Mouse (Mus musculus): ENCODE results near the gene Lrg1. TPM values are rescaled to one million over a fixed set of nuclear protein-coding genes. Genes with fewer than 3 reads are reported as not detected.

Gene Lrg1
- total and polyA plus RNA-seq, 3 experiments: not detected

GRCm38 (mm10) chr17:56077523-56077922 lies 44.3 kb downstream of the Lrg1 start:
- TF ChIP-seq POLR2AphosphoS5 (IDR thresholded peaks at IDR 0.05; ENCODE audit: insufficient replicate concordance, low read depth, low read length): no peak
- TF ChIP-seq TAL1 (conservative IDR thresholded peaks at IDR 0.05; ENCODE audit: low read depth, low read length): no peak
- TF ChIP-seq GATA2 (IDR thresholded peaks at IDR 0.05; ENCODE audit: borderline replicate concordance, low read depth, low read length): no peak
- no peak for TF ChIP-seq GATA1 (IDR thresholded peaks at IDR 0.05; ENCODE audit: borderline replicate concordance, low read length)
- peaks cover 62% of the 10 kb centered on the region for H3K4me1 ChIP-seq (ENCODE audit: insufficient read depth, low read depth, low read length)
- ATAC-seq (ENCODE audit: extremely low read depth, insufficient number of reproducible peaks, low FRiP score, poor library complexity, severe bottlenecking) (no peak), DNase-seq (ENCODE audit: low spot score) (no peak)
- peaks cover 32% of the 10 kb centered on the region for H3K36me3 ChIP-seq (replicated peaks)
- H3K27me3 ChIP-seq (ENCODE audit: insufficient read depth, low read length): no peaks in the 10 kb centered on the region
- no peak overlapping the region for H3K4me3 ChIP-seq (ENCODE audit: low read depth, low read length)
- no peaks in the 10 kb centered on the region for H3K9me3 ChIP-seq (replicated peaks)

GRCm38 (mm10) chr17:56074827-56075208 lies 47.0 kb downstream of the Lrg1 start, which contains the start of gene Ubxn6:
TSS of gene Ubxn6 (minus strand) at chr17:56075028.
- Histone ChIP-seq H3K27me3 (ENCODE audit: insufficient read depth, low read length) (no peaks in the 10 kb centered on the region), H3K4me1 (ENCODE audit: insufficient read depth, low read depth, low read length) (peaks cover 39% of the 10 kb centered on the region), H3K36me3 (replicated peaks) (peaks cover 40% of the 10 kb centered on the region), H3K4me3 (ENCODE audit: low read depth, low read length) (peak within 1 kb of the TSS; percentile 75), H3K9me3 (replicated peaks) (no peaks in the 10 kb centered on the region)
- TF ChIP-seq GATA2 (IDR thresholded peaks at IDR 0.05; ENCODE audit: borderline replicate concordance, low read depth, low read length) (no peak), CTCF (IDR thresholded peaks at IDR 0.05; ENCODE audit: low read depth, low read length) (no peak), GATA1 (IDR thresholded peaks at IDR 0.05; ENCODE audit: borderline replicate concordance, low read length) (no peak), TAL1 (conservative IDR thresholded peaks at IDR 0.05; ENCODE audit: low read depth, low read length) (no peak), POLR2AphosphoS5 (IDR thresholded peaks at IDR 0.05; ENCODE audit: insufficient replicate concordance, low read depth, low read length) (no peak)
- 0 out of 2 replicates have a peak, but pooled peaks have one; percentile 5 for ATAC-seq (ENCODE audit: extremely low read depth, insufficient number of reproducible peaks, low FRiP score, poor library complexity, severe bottlenecking)
- DNase-seq (ENCODE audit: low spot score): peak; percentile 88

GRCm38 (mm10) chr17:56074097-56074826 lies 47.5 kb downstream of the Lrg1 start:
- Histone ChIP-seq H3K36me3 (replicated peaks) (peaks cover 46% of the 10 kb centered on the region), H3K4me1 (ENCODE audit: insufficient read depth, low read depth, low read length) (peaks cover 42% of the 10 kb centered on the region), H3K4me3 (ENCODE audit: low read depth, low read length) (peak overlapping the region; percentile 75), H3K9me3 (replicated peaks) (no peaks in the 10 kb centered on the region), H3K27me3 (ENCODE audit: insufficient read depth, low read length) (no peaks in the 10 kb centered on the region)
- ATAC-seq (ENCODE audit: extremely low read depth, insufficient number of reproducible peaks, low FRiP score, poor library complexity, severe bottlenecking) (peak; percentile 12; the same call in 1 of the 2 replicates), DNase-seq (ENCODE audit: low spot score) (peak; percentile 82)
- TF ChIP-seq GATA1 (IDR thresholded peaks at IDR 0.05; ENCODE audit: borderline replicate concordance, low read length) (no peak), POLR2AphosphoS5 (IDR thresholded peaks at IDR 0.05; ENCODE audit: insufficient replicate concordance, low read depth, low read length) (no peak), GATA2 (IDR thresholded peaks at IDR 0.05; ENCODE audit: borderline replicate concordance, low read depth, low read length) (no peak), TAL1 (conservative IDR thresholded peaks at IDR 0.05; ENCODE audit: low read depth, low read length) (no peak), CTCF (IDR thresholded peaks at IDR 0.05; ENCODE audit: low read depth, low read length) (no peak)

GRCm38 (mm10) chr17:56072243-56072642 lies 49.6 kb downstream of the Lrg1 start:
- ATAC-seq (ENCODE audit: extremely low read depth, insufficient number of reproducible peaks, low FRiP score, poor library complexity, severe bottlenecking) (no peak), DNase-seq (ENCODE audit: low spot score) (no peak)
- Histone ChIP-seq H3K4me1 (ENCODE audit: insufficient read depth, low read depth, low read length) (peaks cover 33% of the 10 kb centered on the region), H3K27me3 (ENCODE audit: insufficient read depth, low read length) (no peaks in the 10 kb centered on the region), H3K36me3 (replicated peaks) (peaks cover 66% of the 10 kb centered on the region), H3K9me3 (replicated peaks) (no peaks in the 10 kb centered on the region), H3K4me3 (ENCODE audit: low read depth, low read length) (no peak overlapping the region)
- peak; percentile 61; the same call in 1 of the 2 replicates for TF ChIP-seq POLR2AphosphoS5 (IDR thresholded peaks at IDR 0.05; ENCODE audit: insufficient replicate concordance, low read depth, low read length)
- TF ChIP-seq TAL1 (conservative IDR thresholded peaks at IDR 0.05; ENCODE audit: low read depth, low read length): no peak

- Histone ChIP-seq H3K4me3 (ENCODE audit: low read depth, low read length) (no peak overlapping the region), H3K9me3 (replicated peaks) (no peaks in the 10 kb centered on the region), H3K4me1 (ENCODE audit: insufficient read depth, low read depth, low read length) (peaks cover 33% of the 10 kb centered on the region), H3K36me3 (replicated peaks) (peaks cover 77% of the 10 kb centered on the region), H3K27me3 (ENCODE audit: insufficient read depth, low read length) (no peaks in the 10 kb centered on the region)
- DNase-seq (ENCODE audit: low spot score): no peak
- TF ChIP-seq CTCF (IDR thresholded peaks at IDR 0.05; ENCODE audit: low read depth, low read length): no peak
- no peak for TF ChIP-seq TAL1 (conservative IDR thresholded peaks at IDR 0.05; ENCODE audit: low read depth, low read length)
- no peak for TF ChIP-seq GATA2 (IDR thresholded peaks at IDR 0.05; ENCODE audit: borderline replicate concordance, low read depth, low read length)
- TF ChIP-seq GATA1 (IDR thresholded peaks at IDR 0.05; ENCODE audit: borderline replicate concordance, low read length): no peak
- no peak for TF ChIP-seq POLR2AphosphoS5 (IDR thresholded peaks at IDR 0.05; ENCODE audit: insufficient replicate concordance, low read depth, low read length)
- no peak for ATAC-seq (ENCODE audit: extremely low read depth, insufficient number of reproducible peaks, low FRiP score, poor library complexity, severe bottlenecking)
Observed at GRCm38 (mm10) chr17:56071126-56071525, 50.7 kb downstream of the Lrg1 start.

Other genes with a start within 250 kb of the Lrg1 start
Only the 20 nearest of the 25 such genes appear.
- 2.2 and 4.2 TPM in 2 replicates for gene Zfp119b, start 172.5 kb downstream of the Lrg1 start, total RNA-seq (2014; fragmentation: Nextera tagmentation)
- 7.8 and 10.0 TPM in 2 replicates for gene Zfp119b, start 172.5 kb downstream of the Lrg1 start, total RNA-seq (2017)
- gene Zfp119b, start 172.5 kb downstream of the Lrg1 start, polyA plus RNA-seq (2012): 0.22 and 0.39 TPM in 2 replicates
- 0.63 and 0.98 TPM in 2 replicates for gene Ebi3, start 169.4 kb downstream of the Lrg1 start, total RNA-seq (2014; fragmentation: Nextera tagmentation)
- 1.6 and 2.0 TPM in 2 replicates for gene Ebi3, start 169.4 kb downstream of the Lrg1 start, total RNA-seq (2017)
- 2.5 and 2.6 TPM in 2 replicates for gene Ebi3, start 169.4 kb downstream of the Lrg1 start, polyA plus RNA-seq (2012)
- gene Yju2, start 162.9 kb downstream of the Lrg1 start, total RNA-seq (2014; fragmentation: Nextera tagmentation): 8.3 and 12.6 TPM in 2 replicates
- gene Yju2, start 162.9 kb downstream of the Lrg1 start, total RNA-seq (2017): 16.7 and 18.1 TPM in 2 replicates
- 27.8 and 33.5 TPM in 2 replicates for gene Yju2, start 162.9 kb downstream of the Lrg1 start, polyA plus RNA-seq (2012)
- not detected in 2 replicates for gene Shd, start 151.5 kb downstream of the Lrg1 start, total RNA-seq (2014; fragmentation: Nextera tagmentation)
- gene Shd, start 151.5 kb downstream of the Lrg1 start, total RNA-seq (2017): 0.58 TPM in 1 of 2 replicates, not detected in the other
- 0.33 and 0.59 TPM in 2 replicates for gene Shd, start 151.5 kb downstream of the Lrg1 start, polyA plus RNA-seq (2012)
- gene Fsd1, start 135.5 kb downstream of the Lrg1 start, total RNA-seq (2014; fragmentation: Nextera tagmentation): not detected in 2 replicates
- 0.27 TPM in 1 of 2 replicates, not detected in the other for gene Fsd1, start 135.5 kb downstream of the Lrg1 start, total RNA-seq (2017)
- not detected in 2 replicates for gene Fsd1, start 135.5 kb downstream of the Lrg1 start, polyA plus RNA-seq (2012)
- not detected in 2 replicates for gene Stap2, start 116.4 kb downstream of the Lrg1 start, total RNA-seq (2014; fragmentation: Nextera tagmentation)
- gene Stap2, start 116.4 kb downstream of the Lrg1 start, total RNA-seq (2017): 0.27 and 0.29 TPM in 2 replicates
- not detected in 2 replicates for gene Stap2, start 116.4 kb downstream of the Lrg1 start, polyA plus RNA-seq (2012)
- 11.2 and 25.4 TPM in 2 replicates for gene Mpnd, start 116.3 kb downstream of the Lrg1 start, total RNA-seq (2014; fragmentation: Nextera tagmentation)
- 39.1 and 43.9 TPM in 2 replicates for gene Mpnd, start 116.3 kb downstream of the Lrg1 start, total RNA-seq (2017)
- 46.2 and 48.5 TPM in 2 replicates for gene Mpnd, start 116.3 kb downstream of the Lrg1 start, polyA plus RNA-seq (2012)
- gene Sh3gl1, start 85.4 kb downstream of the Lrg1 start, total RNA-seq (2014; fragmentation: Nextera tagmentation): 21.6 and 24.3 TPM in 2 replicates
- 28.5 and 30.1 TPM in 2 replicates for gene Sh3gl1, start 85.4 kb downstream of the Lrg1 start, total RNA-seq (2017)
- gene Sh3gl1, start 85.4 kb downstream of the Lrg1 start, polyA plus RNA-seq (2012): 64.2 and 74.6 TPM in 2 replicates
- gene Chaf1a, start 81.6 kb downstream of the Lrg1 start, total RNA-seq (2014; fragmentation: Nextera tagmentation): 31.2 and 32.9 TPM in 2 replicates
- 29.0 and 31.3 TPM in 2 replicates for gene Chaf1a, start 81.6 kb downstream of the Lrg1 start, total RNA-seq (2017)
- gene Chaf1a, start 81.6 kb downstream of the Lrg1 start, polyA plus RNA-seq (2012): 84.1 and 143 TPM in 2 replicates
- gene Ubxn6, start 47.0 kb downstream of the Lrg1 start, total RNA-seq (2014; fragmentation: Nextera tagmentation): 9.0 and 9.3 TPM in 2 replicates
- 17.1 and 19.1 TPM in 2 replicates for gene Ubxn6, start 47.0 kb downstream of the Lrg1 start, total RNA-seq (2017)
- 21.2 and 21.4 TPM in 2 replicates for gene Ubxn6, start 47.0 kb downstream of the Lrg1 start, polyA plus RNA-seq (2012)
- 31.1 and 37.6 TPM in 2 replicates for gene Hdgfl2, start 42.4 kb downstream of the Lrg1 start, total RNA-seq (2014; fragmentation: Nextera tagmentation)
- 73.3 and 76.0 TPM in 2 replicates for gene Hdgfl2, start 42.4 kb downstream of the Lrg1 start, total RNA-seq (2017)
- 174 and 201 TPM in 2 replicates for gene Hdgfl2, start 42.4 kb downstream of the Lrg1 start, polyA plus RNA-seq (2012)
- gene Plin4, start 12.2 kb downstream of the Lrg1 start, total RNA-seq (2014; fragmentation: Nextera tagmentation): not detected in 2 replicates
- 0.05 and 0.06 TPM in 2 replicates for gene Plin4, start 12.2 kb downstream of the Lrg1 start, total RNA-seq (2017)
- gene Plin4, start 12.2 kb downstream of the Lrg1 start, polyA plus RNA-seq (2012): not detected in 2 replicates
- gene Plin5, start 4.4 kb downstream of the Lrg1 start, total RNA-seq (2014; fragmentation: Nextera tagmentation): not detected in 2 replicates
- 0.06 TPM in 1 of 2 replicates, not detected in the other for gene Plin5, start 4.4 kb downstream of the Lrg1 start, total RNA-seq (2017)
- not detected in 2 replicates for gene Plin5, start 4.4 kb downstream of the Lrg1 start, polyA plus RNA-seq (2012)
- gene Sema6b, start 18.3 kb upstream of the Lrg1 start, total RNA-seq (2014; fragmentation: Nextera tagmentation): 2.7 and 4.0 TPM in 2 replicates
- 3.4 and 3.6 TPM in 2 replicates for gene Sema6b, start 18.3 kb upstream of the Lrg1 start, total RNA-seq (2017)
- 14.1 and 16.1 TPM in 2 replicates for gene Sema6b, start 18.3 kb upstream of the Lrg1 start, polyA plus RNA-seq (2012)
- 2.0 and 2.1 TPM in 2 replicates for gene Tnfaip8l1, start 40.5 kb upstream of the Lrg1 start, total RNA-seq (2014; fragmentation: Nextera tagmentation)
- gene Tnfaip8l1, start 40.5 kb upstream of the Lrg1 start, total RNA-seq (2017): 2.8 and 3.2 TPM in 2 replicates
- 1.0 and 1.1 TPM in 2 replicates for gene Tnfaip8l1, start 40.5 kb upstream of the Lrg1 start, polyA plus RNA-seq (2012)
- 19.9 and 22.0 TPM in 2 replicates for gene Mydgf, start 61.9 kb upstream of the Lrg1 start, total RNA-seq (2014; fragmentation: Nextera tagmentation)
- 32.3 and 36.2 TPM in 2 replicates for gene Mydgf, start 61.9 kb upstream of the Lrg1 start, total RNA-seq (2017)
- 27.3 and 36.6 TPM in 2 replicates for gene Mydgf, start 61.9 kb upstream of the Lrg1 start, polyA plus RNA-seq (2012)
- gene Dpp9, start 96.9 kb upstream of the Lrg1 start, total RNA-seq (2014; fragmentation: Nextera tagmentation): 22.4 and 26.8 TPM in 2 replicates
- gene Dpp9, start 96.9 kb upstream of the Lrg1 start, total RNA-seq (2017): 13.0 and 14.4 TPM in 2 replicates
- 61.8 and 62.4 TPM in 2 replicates for gene Dpp9, start 96.9 kb upstream of the Lrg1 start, polyA plus RNA-seq (2012)
- gene Fem1a, start 134.8 kb upstream of the Lrg1 start, total RNA-seq (2014; fragmentation: Nextera tagmentation): 14.4 and 16.5 TPM in 2 replicates
- gene Fem1a, start 134.8 kb upstream of the Lrg1 start, total RNA-seq (2017): 17.8 and 18.9 TPM in 2 replicates
- 20.1 and 20.7 TPM in 2 replicates for gene Fem1a, start 134.8 kb upstream of the Lrg1 start, polyA plus RNA-seq (2012)
- gene Ticam1, start 154.8 kb upstream of the Lrg1 start, total RNA-seq (2014; fragmentation: Nextera tagmentation): 15.2 and 16.2 TPM in 2 replicates
- 4.9 and 5.7 TPM in 2 replicates for gene Ticam1, start 154.8 kb upstream of the Lrg1 start, total RNA-seq (2017)
- 7.4 and 8.1 TPM in 2 replicates for gene Ticam1, start 154.8 kb upstream of the Lrg1 start, polyA plus RNA-seq (2012)
- gene Plin3, start 170.9 kb upstream of the Lrg1 start, total RNA-seq (2014; fragmentation: Nextera tagmentation): 8.1 and 12.3 TPM in 2 replicates
- 55.9 and 64.1 TPM in 2 replicates for gene Plin3, start 170.9 kb upstream of the Lrg1 start, total RNA-seq (2017)
- gene Plin3, start 170.9 kb upstream of the Lrg1 start, polyA plus RNA-seq (2012): 12.2 and 12.7 TPM in 2 replicates